Mouse (Mus musculus): Measurements from ENCODE around the gene Rprm. TPM values are rescaled to one million over a fixed set of nuclear protein-coding genes. Genes with fewer than 3 reads are reported as not detected.

Gene Rprm
- polyA plus RNA-seq (2015; fragmentation: Nextera tagmentation; extraction: Ambion mirVana): 2.6 and 3.8 TPM in 2 replicates

- no peak within 1 kb of the TSS for H3K27ac ChIP-seq (ENCODE audit: low read depth, low read length)
- no peaks in the 10 kb centered on the region for H3K9me3 ChIP-seq (ENCODE audit: control insufficient read depth)
- H3K36me3 ChIP-seq (ENCODE audit: control insufficient read depth, insufficient read depth): no peaks in the 10 kb centered on the region
- H3K27me3 ChIP-seq (replicated peaks; ENCODE audit: control insufficient read depth, insufficient read depth, low read length): peaks cover 21% of the 10 kb centered on the region
- H3K4me1 ChIP-seq (replicated peaks; ENCODE audit: control insufficient read depth, insufficient read depth, low read length): peaks cover 7% of the 10 kb centered on the region
- TF ChIP-seq CTCF (IDR thresholded peaks at IDR 0.05; ENCODE audit: low read depth): peak; percentile 95
- peak within 1 kb of the TSS; percentile 86 for H3K4me2 ChIP-seq (replicated peaks; ENCODE audit: low read depth)
- H3K9ac ChIP-seq (ENCODE audit: low read depth, low read length): no peak within 1 kb of the TSS
- WGBS: 4% methylated on average over 27 of the region's 27 CpGs
- peak; percentile 87 for ATAC-seq
- peak within 1 kb of the TSS; percentile 45 for H3K4me3 ChIP-seq (ENCODE audit: low read depth, low read length)
Measured at GRCm38 (mm10) chr2:54085430-54086087, at the start of gene Rprm. Rprm (minus strand) TSS chr2:54085552.

- H3K27ac ChIP-seq (ENCODE audit: low read depth, low read length): no peak overlapping the region
- WGBS: 76% methylated on average over 6 of the region's 6 CpGs
- H3K36me3 ChIP-seq (ENCODE audit: control insufficient read depth, insufficient read depth): no peaks in the 10 kb centered on the region
- no peak overlapping the region for H3K9ac ChIP-seq (ENCODE audit: low read depth, low read length)
- H3K4me3 ChIP-seq (ENCODE audit: low read depth, low read length): no peak overlapping the region
- no peaks in the 10 kb centered on the region for H3K4me1 ChIP-seq (replicated peaks; ENCODE audit: control insufficient read depth, insufficient read depth, low read length)
- no peak for TF ChIP-seq CTCF (IDR thresholded peaks at IDR 0.05; ENCODE audit: low read depth)
- H3K9me3 ChIP-seq (ENCODE audit: control insufficient read depth): no peaks in the 10 kb centered on the region
- H3K4me2 ChIP-seq (replicated peaks; ENCODE audit: low read depth): no peak overlapping the region
- no peaks in the 10 kb centered on the region for H3K27me3 ChIP-seq (replicated peaks; ENCODE audit: control insufficient read depth, insufficient read depth, low read length)
- ATAC-seq: no peak
Measured at GRCm38 (mm10) chr2:54119305-54119704, 34.0 kb upstream of the Rprm start.

GRCm38 (mm10) chr2:54118881-54119280, 33.5 kb upstream of the Rprm start:
- H3K9ac ChIP-seq (ENCODE audit: low read depth, low read length): no peak overlapping the region
- 20% methylated on average over 3 of the region's 3 CpGs for WGBS
- no peaks in the 10 kb centered on the region for H3K4me1 ChIP-seq (replicated peaks; ENCODE audit: control insufficient read depth, insufficient read depth, low read length)
- no peak overlapping the region for H3K27ac ChIP-seq (ENCODE audit: low read depth, low read length)
- no peak overlapping the region for H3K4me2 ChIP-seq (replicated peaks; ENCODE audit: low read depth)
- H3K9me3 ChIP-seq (ENCODE audit: control insufficient read depth): no peaks in the 10 kb centered on the region
- H3K27me3 ChIP-seq (replicated peaks; ENCODE audit: control insufficient read depth, insufficient read depth, low read length): no peaks in the 10 kb centered on the region
- TF ChIP-seq CTCF (IDR thresholded peaks at IDR 0.05; ENCODE audit: low read depth): peak; percentile 60
- H3K4me3 ChIP-seq (ENCODE audit: low read depth, low read length): no peak overlapping the region
- ATAC-seq: no peak
- H3K36me3 ChIP-seq (ENCODE audit: control insufficient read depth, insufficient read depth): no peaks in the 10 kb centered on the region

GRCm38 (mm10) chr2:54111294-54111693, 25.9 kb upstream of the Rprm start:
- Histone ChIP-seq H3K9ac (ENCODE audit: low read depth, low read length) (no peak overlapping the region), H3K4me1 (replicated peaks; ENCODE audit: control insufficient read depth, insufficient read depth, low read length) (no peaks in the 10 kb centered on the region), H3K27me3 (replicated peaks; ENCODE audit: control insufficient read depth, insufficient read depth, low read length) (no peaks in the 10 kb centered on the region), H3K4me2 (replicated peaks; ENCODE audit: low read depth) (no peak overlapping the region), H3K36me3 (ENCODE audit: control insufficient read depth, insufficient read depth) (no peaks in the 10 kb centered on the region), H3K4me3 (ENCODE audit: low read depth, low read length) (no peak overlapping the region), H3K9me3 (ENCODE audit: control insufficient read depth) (no peaks in the 10 kb centered on the region), H3K27ac (ENCODE audit: low read depth, low read length) (no peak overlapping the region)
- ATAC-seq: no peak
- 59% methylated on average over 2 of the region's 2 CpGs for WGBS
- no peak for TF ChIP-seq CTCF (IDR thresholded peaks at IDR 0.05; ENCODE audit: low read depth)

GRCm38 (mm10) chr2:54106232-54106726, 20.9 kb upstream of the Rprm start:
- Histone ChIP-seq H3K4me2 (replicated peaks; ENCODE audit: low read depth) (no peak overlapping the region), H3K4me3 (ENCODE audit: low read depth, low read length) (no peak overlapping the region), H3K9ac (ENCODE audit: low read depth, low read length) (no peak overlapping the region), H3K27me3 (replicated peaks; ENCODE audit: control insufficient read depth, insufficient read depth, low read length) (no peaks in the 10 kb centered on the region), H3K27ac (ENCODE audit: low read depth, low read length) (no peak overlapping the region), H3K36me3 (ENCODE audit: control insufficient read depth, insufficient read depth) (no peaks in the 10 kb centered on the region), H3K9me3 (ENCODE audit: control insufficient read depth) (no peaks in the 10 kb centered on the region), H3K4me1 (replicated peaks; ENCODE audit: control insufficient read depth, insufficient read depth, low read length) (no peaks in the 10 kb centered on the region)
- WGBS: 46% methylated on average over 1 of the region's 1 CpGs
- no peak for TF ChIP-seq CTCF (IDR thresholded peaks at IDR 0.05; ENCODE audit: low read depth)
- no peak for ATAC-seq

- Histone ChIP-seq H3K4me2 (replicated peaks; ENCODE audit: low read depth) (no peak overlapping the region), H3K4me1 (replicated peaks; ENCODE audit: control insufficient read depth, insufficient read depth, low read length) (no peaks in the 10 kb centered on the region), H3K4me3 (ENCODE audit: low read depth, low read length) (no peak overlapping the region), H3K9me3 (ENCODE audit: control insufficient read depth) (no peaks in the 10 kb centered on the region), H3K9ac (ENCODE audit: low read depth, low read length) (no peak overlapping the region), H3K27ac (ENCODE audit: low read depth, low read length) (no peak overlapping the region), H3K36me3 (ENCODE audit: control insufficient read depth, insufficient read depth) (no peaks in the 10 kb centered on the region), H3K27me3 (replicated peaks; ENCODE audit: control insufficient read depth, insufficient read depth, low read length) (no peaks in the 10 kb centered on the region)
- no peak for ATAC-seq
- 0 out of 2 replicates have a peak, but pooled peaks have one; percentile 16 for TF ChIP-seq CTCF (IDR thresholded peaks at IDR 0.05; ENCODE audit: low read depth)
- 66% methylated on average over 1 of the region's 1 CpGs for WGBS
Measured at GRCm38 (mm10) chr2:54099939-54100338, 14.6 kb upstream of the Rprm start.

Data from intestine, postnatal 0 days (tissue).